Mouse (Mus musculus): ENCODE results near the gene Itgb5. TPM values are rescaled to one million over a fixed set of nuclear protein-coding genes. Genes with fewer than 3 reads are reported as not detected.
A peak's percentile ranks its signal among the peaks of the same experiment; 100 is the strongest.

The Itgb5 gene
- polyA plus RNA-seq, 1 experiment from 2014 or later: 77.9 TPM

GRCm38 (mm10) chr16:33833429-33833753 lies 3.9 kb downstream of the Itgb5 start:
- 6% methylated on average over 5 of the region's 5 CpGs for WGBS
- ATAC-seq (ENCODE audit: insufficient number of reproducible peaks, insufficient read depth, low FRiP score, low TSS enrichment, low read depth): no peak
- Histone ChIP-seq H3K9me3 (no peaks in the 10 kb centered on the region), H3K27ac (peak overlapping the region; percentile 94), H3K4me3 (replicated peaks) (peak overlapping the region; percentile 30), H3K36me3 (peaks cover 4% of the 10 kb centered on the region; the same call in 1 of the 2 replicates), H3K4me2 (peak overlapping the region; percentile 65), H3K9ac (replicated peaks) (peak overlapping the region; percentile 37; the same call in 1 of the 2 replicates), H3K4me1 (replicated peaks) (peaks cover 62% of the 10 kb centered on the region), H3K27me3 (no peaks in the 10 kb centered on the region)

DNA sequence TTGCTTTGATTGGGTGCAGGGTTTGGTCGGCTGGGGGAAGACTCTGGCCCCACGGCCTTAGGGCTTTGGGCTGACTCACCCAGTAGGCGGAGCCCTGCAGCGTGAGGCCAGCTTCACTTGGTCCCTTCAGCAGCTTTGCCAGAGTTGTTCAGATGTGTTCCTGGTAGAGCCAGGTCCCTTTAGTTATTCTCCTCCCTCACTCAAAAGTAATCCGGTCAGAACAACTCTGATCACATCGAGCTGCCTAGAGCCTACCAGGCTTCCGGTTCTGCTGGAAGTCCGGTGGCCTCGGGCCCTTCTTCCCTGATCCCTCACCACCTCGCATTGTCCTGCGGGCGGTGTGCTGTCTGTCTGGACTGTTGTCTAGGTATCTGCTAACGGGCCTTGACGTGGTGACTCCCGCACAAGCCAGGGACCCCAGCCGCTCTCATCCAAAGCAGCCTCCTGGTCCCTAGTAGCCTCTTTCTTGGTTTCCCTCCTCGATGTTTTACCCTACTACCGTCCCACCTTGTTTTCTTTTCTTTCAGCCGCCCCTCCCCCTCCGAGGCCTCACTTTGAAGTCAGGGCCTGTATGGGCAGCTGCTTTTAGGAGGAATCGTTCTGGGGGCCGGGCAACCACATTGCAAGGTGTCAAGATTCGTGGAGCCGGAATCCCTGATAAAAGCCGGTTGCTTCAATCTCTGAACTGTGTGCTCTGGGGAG lies 4.5 kb downstream of the Itgb5 start:
- H3K4me2 ChIP-seq: peak overlapping the region; percentile 65
- 2% methylated on average over 25 of the region's 25 CpGs for WGBS
- H3K36me3 ChIP-seq: peaks cover 4% of the 10 kb centered on the region; the same call in 1 of the 2 replicates
- H3K9me3 ChIP-seq: no peaks in the 10 kb centered on the region
- H3K27me3 ChIP-seq: no peaks in the 10 kb centered on the region
- peaks cover 58% of the 10 kb centered on the region for H3K4me1 ChIP-seq (replicated peaks)
- 0 out of 2 replicates have a peak, but pooled peaks have one; percentile 32 for ATAC-seq (ENCODE audit: insufficient number of reproducible peaks, insufficient read depth, low FRiP score, low TSS enrichment, low read depth)
- peak overlapping the region; percentile 94 for H3K27ac ChIP-seq
- H3K9ac ChIP-seq (replicated peaks): peak overlapping the region; percentile 46; the same call in 1 of the 2 replicates
- H3K4me3 ChIP-seq (replicated peaks): peak overlapping the region; percentile 30

DNA sequence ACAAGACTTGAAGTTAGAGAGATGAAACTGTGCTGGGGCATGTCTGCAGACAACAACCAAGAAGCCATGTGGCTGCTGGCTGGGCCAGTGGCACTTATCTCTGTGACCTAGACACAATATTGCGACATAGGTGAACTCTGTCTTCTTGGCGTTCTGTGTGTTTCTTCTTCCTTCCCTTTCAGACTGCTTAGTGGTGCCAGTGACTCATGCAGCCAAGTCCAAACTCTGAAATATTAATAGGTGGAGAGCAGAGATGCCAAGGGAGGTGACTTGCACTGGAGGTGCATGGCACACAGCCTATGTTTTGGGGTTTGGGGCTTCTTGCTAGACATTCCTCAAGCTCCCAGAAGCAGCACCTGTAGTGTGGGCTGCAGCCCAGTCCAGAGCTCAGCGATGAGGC lies 7.2 kb downstream of the Itgb5 start:
- Histone ChIP-seq H3K9ac (replicated peaks) (no peak overlapping the region), H3K9me3 (no peaks in the 10 kb centered on the region), H3K4me3 (replicated peaks) (no peak overlapping the region), H3K4me2 (no peak overlapping the region), H3K4me1 (replicated peaks) (peaks cover 63% of the 10 kb centered on the region), H3K27me3 (no peaks in the 10 kb centered on the region), H3K36me3 (peaks cover 4% of the 10 kb centered on the region; the same call in 1 of the 2 replicates), H3K27ac (no peak overlapping the region)
- WGBS: 85% methylated on average over 3 of the region's 3 CpGs
- no peak for ATAC-seq (ENCODE audit: insufficient number of reproducible peaks, insufficient read depth, low FRiP score, low TSS enrichment, low read depth)

DNA sequence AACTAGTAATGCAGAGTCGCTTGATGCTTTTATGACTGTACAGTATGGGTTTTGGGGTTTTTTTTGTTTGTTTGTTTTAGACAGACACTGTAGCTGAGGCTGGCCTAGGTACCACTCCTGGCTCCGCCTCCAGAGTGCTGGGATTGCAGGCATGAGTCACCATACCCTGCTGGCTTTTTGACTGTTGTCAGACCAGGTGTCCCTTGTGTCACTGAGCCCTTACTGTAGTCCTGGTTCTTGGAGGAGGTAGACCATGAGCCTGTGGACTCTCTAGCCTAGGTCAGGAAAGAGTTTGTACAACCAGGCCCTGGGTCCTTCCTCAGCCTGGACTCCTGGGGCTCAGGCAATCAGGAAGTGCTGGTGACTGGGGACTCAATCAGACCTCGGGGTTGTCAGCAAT lies 7.7 kb downstream of the Itgb5 start:
- H3K4me1 ChIP-seq (replicated peaks): peaks cover 61% of the 10 kb centered on the region
- no peak overlapping the region for H3K9ac ChIP-seq (replicated peaks)
- no peaks in the 10 kb centered on the region for H3K9me3 ChIP-seq
- 60% methylated on average over 3 of the region's 3 CpGs for WGBS
- H3K4me3 ChIP-seq (replicated peaks): no peak overlapping the region
- H3K27me3 ChIP-seq: no peaks in the 10 kb centered on the region
- no peak for ATAC-seq (ENCODE audit: insufficient number of reproducible peaks, insufficient read depth, low FRiP score, low TSS enrichment, low read depth)
- H3K4me2 ChIP-seq: no peak overlapping the region
- peak overlapping the region; percentile 74 for H3K27ac ChIP-seq
- H3K36me3 ChIP-seq: peaks cover 4% of the 10 kb centered on the region; the same call in 1 of the 2 replicates

- peaks cover 32% of the 10 kb centered on the region for H3K4me1 ChIP-seq (replicated peaks)
- no peak overlapping the region for H3K4me2 ChIP-seq
- H3K9ac ChIP-seq (replicated peaks): no peak overlapping the region
- 52% methylated on average over 6 of the region's 6 CpGs for WGBS
- no peaks in the 10 kb centered on the region for H3K27me3 ChIP-seq
- ATAC-seq (ENCODE audit: insufficient number of reproducible peaks, insufficient read depth, low FRiP score, low TSS enrichment, low read depth): no peak
- H3K27ac ChIP-seq: no peak overlapping the region; the same call in 1 of the 2 replicates
- H3K4me3 ChIP-seq (replicated peaks): no peak overlapping the region
- peaks cover 13% of the 10 kb centered on the region; the same call in 1 of the 2 replicates for H3K36me3 ChIP-seq
- H3K9me3 ChIP-seq: no peaks in the 10 kb centered on the region
Observed at GRCm38 (mm10) chr16:33840616-33841015, 11.2 kb downstream of the Itgb5 start.

- no peaks in the 10 kb centered on the region for H3K9me3 ChIP-seq
- no peak overlapping the region for H3K27ac ChIP-seq
- no peaks in the 10 kb centered on the region for H3K27me3 ChIP-seq
- H3K4me3 ChIP-seq (replicated peaks): no peak overlapping the region
- WGBS: 71% methylated on average over 12 of the region's 12 CpGs
- H3K9ac ChIP-seq (replicated peaks): no peak overlapping the region
- peaks cover 24% of the 10 kb centered on the region for H3K36me3 ChIP-seq
- H3K4me2 ChIP-seq: no peak overlapping the region
- peaks cover 25% of the 10 kb centered on the region for H3K4me1 ChIP-seq (replicated peaks)
- ATAC-seq (ENCODE audit: insufficient number of reproducible peaks, insufficient read depth, low FRiP score, low TSS enrichment, low read depth): no peak
Observed at GRCm38 (mm10) chr16:33842081-33842880, 12.8 kb downstream of the Itgb5 start.

GRCm38 (mm10) chr16:33844150-33844611 lies 14.7 kb downstream of the Itgb5 start:
- Histone ChIP-seq H3K4me2 (no peak overlapping the region), H3K27ac (no peak overlapping the region), H3K27me3 (no peaks in the 10 kb centered on the region), H3K4me1 (replicated peaks) (peaks cover 15% of the 10 kb centered on the region), H3K9ac (replicated peaks) (no peak overlapping the region), H3K4me3 (replicated peaks) (no peak overlapping the region), H3K36me3 (peaks cover 20% of the 10 kb centered on the region), H3K9me3 (no peaks in the 10 kb centered on the region)
- 61% methylated on average over 4 of the region's 4 CpGs for WGBS
- no peak for ATAC-seq (ENCODE audit: insufficient number of reproducible peaks, insufficient read depth, low FRiP score, low TSS enrichment, low read depth)

- 87% methylated on average over 6 of the region's 6 CpGs for WGBS
- ATAC-seq (ENCODE audit: insufficient number of reproducible peaks, insufficient read depth, low FRiP score, low TSS enrichment, low read depth): no peak
- peaks cover 20% of the 10 kb centered on the region for H3K36me3 ChIP-seq
- H3K4me2 ChIP-seq: no peak overlapping the region
- H3K9ac ChIP-seq (replicated peaks): no peak overlapping the region
- H3K9me3 ChIP-seq: no peaks in the 10 kb centered on the region
- H3K4me1 ChIP-seq (replicated peaks): peaks cover 15% of the 10 kb centered on the region
- H3K27ac ChIP-seq: no peak overlapping the region
- H3K4me3 ChIP-seq (replicated peaks): no peak overlapping the region
- no peaks in the 10 kb centered on the region for H3K27me3 ChIP-seq
Observed at GRCm38 (mm10) chr16:33844866-33845265, 15.4 kb downstream of the Itgb5 start.

DNA sequence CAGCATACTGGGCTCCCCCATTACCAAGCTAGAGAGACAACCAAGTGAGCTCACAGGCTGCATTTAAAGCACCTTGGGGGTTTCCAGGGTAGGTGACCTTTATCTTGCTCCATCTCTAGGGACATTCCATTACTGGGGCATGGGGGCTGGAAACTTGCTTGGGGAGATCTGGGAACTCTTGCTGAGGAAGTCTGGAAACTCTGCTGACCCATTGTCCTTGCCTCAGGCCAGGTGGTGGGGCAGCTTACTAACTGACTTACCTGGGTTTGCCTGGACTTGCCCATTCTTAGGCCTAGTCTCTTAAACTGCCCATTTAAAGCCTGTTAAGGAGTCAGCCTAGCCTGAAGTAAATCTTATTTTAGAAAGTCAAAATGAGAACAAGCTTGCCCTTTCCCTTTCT lies 23.8 kb downstream of the Itgb5 start:
- Histone ChIP-seq H3K9ac (replicated peaks) (no peak overlapping the region), H3K4me2 (no peak overlapping the region), H3K27me3 (no peaks in the 10 kb centered on the region), H3K4me3 (replicated peaks) (no peak overlapping the region), H3K27ac (no peak overlapping the region), H3K36me3 (peaks cover 9% of the 10 kb centered on the region; the same call in 1 of the 2 replicates), H3K9me3 (no peaks in the 10 kb centered on the region), H3K4me1 (replicated peaks) (0 out of 2 replicates have a peak, but pooled peaks cover 4% of the 10 kb centered on the region)
- ATAC-seq (ENCODE audit: insufficient number of reproducible peaks, insufficient read depth, low FRiP score, low TSS enrichment, low read depth): no peak

- Histone ChIP-seq H3K27ac (no peak overlapping the region), H3K4me3 (replicated peaks) (no peak overlapping the region), H3K27me3 (no peaks in the 10 kb centered on the region), H3K9ac (replicated peaks) (no peak overlapping the region), H3K36me3 (no peaks in the 10 kb centered on the region), H3K4me1 (replicated peaks) (peaks cover 11% of the 10 kb centered on the region; the same call in 1 of the 2 replicates), H3K4me2 (no peak overlapping the region), H3K9me3 (no peaks in the 10 kb centered on the region)
- WGBS: 91% methylated on average over 2 of the region's 2 CpGs
- ATAC-seq (ENCODE audit: insufficient number of reproducible peaks, insufficient read depth, low FRiP score, low TSS enrichment, low read depth): no peak
Observed at GRCm38 (mm10) chr16:33858766-33859165, 29.3 kb downstream of the Itgb5 start.

DNA sequence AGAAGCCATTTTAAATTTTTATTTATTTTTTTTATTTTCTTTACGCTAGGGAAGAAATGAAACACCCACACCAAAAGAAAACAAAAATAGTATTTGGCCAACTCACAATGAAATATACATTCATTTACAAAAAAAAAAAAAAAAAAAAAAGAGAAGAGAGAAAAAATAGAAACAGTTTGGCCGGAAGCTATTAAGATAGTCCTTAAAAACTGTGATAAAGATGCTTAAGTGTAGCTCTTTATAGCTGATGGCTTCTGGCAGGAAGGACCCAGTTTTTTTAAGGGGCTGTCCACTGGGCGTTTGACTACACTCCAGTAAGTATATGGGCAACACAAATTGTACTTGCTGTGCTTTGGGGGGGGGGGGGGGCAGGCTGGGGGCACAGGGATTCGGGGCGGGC lies 29.9 kb downstream of the Itgb5 start:
- no peak overlapping the region for H3K4me2 ChIP-seq
- H3K4me1 ChIP-seq (replicated peaks): peaks cover 11% of the 10 kb centered on the region; the same call in 1 of the 2 replicates
- no peaks in the 10 kb centered on the region for H3K9me3 ChIP-seq
- no peak for ATAC-seq (ENCODE audit: insufficient number of reproducible peaks, insufficient read depth, low FRiP score, low TSS enrichment, low read depth)
- WGBS: 66% methylated on average over 5 of the region's 5 CpGs
- no peaks in the 10 kb centered on the region for H3K36me3 ChIP-seq
- H3K27ac ChIP-seq: no peak overlapping the region
- no peak overlapping the region for H3K9ac ChIP-seq (replicated peaks)
- H3K27me3 ChIP-seq: no peaks in the 10 kb centered on the region
- H3K4me3 ChIP-seq (replicated peaks): no peak overlapping the region

Measured in limb, embryonic 12.5 days (tissue).